Mouse (Mus musculus) kidney, postnatal 14 days (tissue): ENCODE measurements around the gene Wnt5b.
A peak's percentile ranks its signal among the peaks of the same experiment; 100 is the strongest.

Experiments used
- DNase-seq: peaks from one replicate; pipeline ENCODE4 v3.0.0; 2022; ENCODE audit warnings: mixed read lengths

The Wnt5b gene

GRCm38 (mm10) chr6:119543803-119544517 lies at the start of gene Wnt5b:
Wnt5b (minus strand) TSS chr6:119544347.
- DNase-seq: peak; percentile 29

DNA sequence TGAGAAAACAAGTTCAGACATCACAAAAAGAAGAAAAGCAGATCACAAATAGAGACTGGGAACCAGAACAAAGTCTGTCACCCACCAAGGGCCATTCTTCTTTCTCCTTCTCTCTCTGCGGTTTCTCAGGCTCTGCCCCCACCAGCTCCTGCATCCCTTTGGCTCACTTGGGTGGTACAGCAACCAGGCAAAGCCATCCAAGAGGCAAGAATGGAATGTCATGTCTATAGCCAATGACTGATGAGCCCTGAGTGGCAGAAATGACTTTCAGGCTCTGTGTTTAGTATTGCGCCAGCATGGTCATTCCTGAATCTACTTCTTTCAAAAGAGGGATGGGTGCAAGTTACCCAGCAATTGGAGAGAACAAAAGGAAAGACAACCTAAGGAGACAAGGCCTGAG lies 46.7 kb upstream of the Wnt5b start:
- no peak for DNase-seq

DNA sequence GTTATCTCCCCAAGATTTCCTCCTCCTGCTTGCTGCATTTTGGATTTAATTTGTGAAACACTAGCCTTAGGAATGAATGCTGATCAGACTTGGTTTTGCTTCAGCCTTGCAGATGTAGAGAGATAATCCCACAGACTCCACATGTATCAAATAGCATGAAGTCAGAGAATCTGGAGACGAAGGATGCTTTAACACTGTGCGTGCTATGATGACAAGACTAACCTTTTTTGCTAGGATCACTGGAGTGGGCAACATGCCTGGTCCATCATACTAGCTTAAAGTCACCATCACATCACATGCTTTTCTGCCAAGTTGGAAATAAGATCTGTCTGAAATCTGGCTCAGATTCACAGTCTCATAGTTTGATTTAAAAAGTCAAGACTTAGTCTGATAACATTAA lies 43.8 kb upstream of the Wnt5b start:
- no peak for DNase-seq

GRCm38 (mm10) chr6:119587454-119587853 lies 43.3 kb upstream of the Wnt5b start:
- DNase-seq: no peak

GRCm38 (mm10) chr6:119585652-119586375 lies 41.7 kb upstream of the Wnt5b start:
- DNase-seq: no peak

DNA sequence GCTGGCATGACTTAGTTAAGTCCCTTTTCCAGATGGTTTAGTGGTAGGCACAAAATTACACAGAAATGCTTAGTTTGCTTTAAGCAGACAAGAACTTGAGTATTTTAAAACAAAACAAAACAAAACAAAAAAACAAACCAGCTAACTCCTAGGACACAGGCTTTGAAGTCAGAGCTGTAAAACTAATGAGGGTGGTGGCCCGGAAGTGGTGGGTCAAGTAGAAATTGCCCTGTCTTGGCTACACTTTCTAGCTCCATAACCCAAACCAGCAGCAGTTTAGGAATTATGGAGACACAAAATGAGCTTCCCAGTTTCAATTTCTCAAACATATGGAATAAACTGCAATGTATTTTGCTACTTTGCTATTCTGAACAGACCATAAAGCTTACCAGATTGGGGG lies 39.9 kb upstream of the Wnt5b start:
- DNase-seq: peak; percentile 61

GRCm38 (mm10) chr6:119583165-119583564 lies 39.0 kb upstream of the Wnt5b start:
- DNase-seq: no peak

GRCm38 (mm10) chr6:119576706-119577105 lies 32.6 kb upstream of the Wnt5b start:
- no peak for DNase-seq

- DNase-seq: no peak
Measured at GRCm38 (mm10) chr6:119575331-119575730, 31.2 kb upstream of the Wnt5b start.

DNA sequence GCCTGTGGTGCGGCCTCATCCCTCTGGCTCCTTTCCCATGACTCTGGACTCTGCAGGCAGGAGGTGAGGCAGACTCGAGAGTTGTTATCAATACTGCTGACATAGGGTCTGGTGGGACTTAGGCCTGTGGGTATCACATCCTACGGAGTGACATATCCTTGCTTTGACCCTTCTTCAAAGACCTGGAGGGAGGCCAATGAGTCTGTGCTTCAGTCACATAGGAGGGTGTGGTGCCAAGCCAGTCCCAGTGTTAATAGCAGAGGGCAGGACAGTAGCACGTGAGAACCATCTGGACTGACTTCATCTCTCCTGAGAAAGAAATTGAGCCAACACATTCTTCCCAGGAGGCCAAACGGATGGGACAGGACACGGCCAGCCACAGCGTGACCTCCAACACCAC lies 28.1 kb upstream of the Wnt5b start:
- no peak for DNase-seq

GRCm38 (mm10) chr6:119570797-119571196 lies 26.6 kb upstream of the Wnt5b start:
- DNase-seq: no peak

- no peak for DNase-seq
Measured at GRCm38 (mm10) chr6:119568339-119568738, 24.2 kb upstream of the Wnt5b start.

DNA sequence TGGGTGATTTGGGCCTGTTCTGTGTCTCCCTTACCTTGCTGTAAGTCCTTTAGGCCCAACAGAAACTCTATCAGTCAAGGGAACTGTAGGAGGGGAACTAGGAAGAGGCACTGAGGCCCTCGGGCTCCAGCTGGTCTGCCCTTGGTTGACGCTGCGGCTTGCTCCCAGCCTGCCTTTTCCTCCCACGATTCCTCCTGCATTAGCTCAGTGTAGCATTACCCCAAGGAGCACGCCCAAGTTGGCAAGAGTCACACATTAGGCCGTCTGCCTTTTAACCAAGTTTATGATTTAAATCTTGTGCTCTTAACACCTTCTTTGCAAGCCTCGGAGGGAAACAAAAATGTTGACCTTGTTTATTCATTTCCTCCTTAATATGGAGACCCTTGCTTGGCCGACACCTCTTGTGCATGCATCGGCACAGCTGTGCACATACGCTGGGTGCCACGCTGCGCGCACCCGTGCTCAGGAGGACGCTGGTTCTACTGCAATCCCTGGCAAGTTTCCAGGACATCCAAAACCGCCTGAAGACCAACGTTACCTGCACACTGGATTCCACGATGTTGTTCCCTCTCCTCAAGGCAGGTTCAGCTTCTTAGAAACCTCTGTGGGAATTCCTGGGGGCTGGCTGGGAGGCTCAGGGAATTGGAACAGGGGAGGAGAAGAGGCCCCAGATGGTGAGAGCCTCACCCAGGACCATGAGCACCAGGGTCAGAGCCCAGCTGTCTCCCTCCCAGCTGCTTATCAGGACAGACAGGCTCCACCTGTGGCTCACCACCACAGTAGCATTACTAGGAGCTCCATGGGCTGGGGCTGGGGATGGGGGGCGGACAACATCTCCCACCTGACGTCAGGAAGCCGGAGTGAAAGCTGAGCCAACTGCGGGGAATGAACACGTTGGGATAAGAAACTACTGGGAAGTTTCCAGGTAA lies 21.6 kb upstream of the Wnt5b start:
- DNase-seq: peak; percentile 29

DNA sequence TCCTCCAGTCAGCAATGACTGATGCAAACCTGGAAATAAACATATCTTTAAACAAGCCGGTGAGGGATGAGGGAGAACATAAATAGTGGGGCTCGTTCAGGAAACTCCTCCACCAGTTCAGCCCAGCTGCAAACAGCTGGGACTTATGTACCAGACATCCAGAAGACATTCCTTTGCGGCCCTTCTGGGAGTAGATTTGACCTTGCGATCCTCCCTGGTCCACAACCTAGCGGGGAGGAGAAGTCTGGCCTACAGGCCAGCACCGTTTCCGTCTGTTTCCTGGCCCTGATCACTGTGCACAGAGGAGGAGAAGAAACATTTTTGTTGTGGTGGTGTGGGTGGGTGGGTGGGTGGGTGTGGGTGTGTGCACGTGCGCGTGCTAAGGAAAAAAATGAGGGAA lies 18.4 kb upstream of the Wnt5b start:
- peak; percentile 47 for DNase-seq

GRCm38 (mm10) chr6:119558855-119559254 lies 14.7 kb upstream of the Wnt5b start:
- no peak for DNase-seq

- no peak for DNase-seq
Measured at GRCm38 (mm10) chr6:119554439-119554838, 10.3 kb upstream of the Wnt5b start.

- no peak for DNase-seq
Measured at GRCm38 (mm10) chr6:119544518-119544864, 344 bp upstream of the Wnt5b start.

DNA sequence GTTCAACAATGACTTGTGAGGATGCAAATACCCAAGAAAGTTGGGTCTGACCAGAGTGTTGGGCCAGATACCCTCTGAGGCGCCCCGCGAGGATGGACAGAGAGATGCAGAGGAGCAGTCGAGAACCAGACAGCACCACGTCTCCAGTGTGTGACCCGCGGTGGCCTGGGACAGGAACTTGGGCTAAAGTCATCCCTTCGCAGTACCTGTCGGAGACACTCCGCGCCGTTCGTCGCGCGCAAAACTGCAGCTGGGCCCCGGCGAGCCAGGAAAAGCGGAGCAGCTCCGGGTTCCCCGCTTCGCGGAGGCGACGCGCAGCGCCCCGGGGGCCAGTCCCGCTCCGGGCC lies 718 bp downstream of the Wnt5b start:
- peak; percentile 18 for DNase-seq

DNA sequence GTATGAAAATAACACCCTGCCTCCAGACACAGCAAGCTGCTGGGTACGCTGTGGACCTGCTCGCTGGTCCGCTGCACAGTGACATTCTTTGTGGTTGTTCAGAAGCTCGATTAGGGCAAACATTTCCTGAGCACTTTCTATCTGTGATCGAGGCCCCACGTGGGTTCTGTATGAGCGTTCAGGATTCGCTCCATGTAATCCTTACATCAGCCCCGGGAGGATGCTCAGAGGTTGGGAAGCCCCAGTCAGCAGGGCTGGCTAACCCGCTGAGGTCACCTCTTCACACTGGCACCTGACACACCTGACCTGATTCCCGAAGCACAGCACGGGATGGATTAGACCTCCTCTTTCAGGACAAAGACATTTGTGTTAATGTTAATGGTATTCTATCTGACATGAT lies 8.3 kb downstream of the Wnt5b start:
- DNase-seq: no peak

DNA sequence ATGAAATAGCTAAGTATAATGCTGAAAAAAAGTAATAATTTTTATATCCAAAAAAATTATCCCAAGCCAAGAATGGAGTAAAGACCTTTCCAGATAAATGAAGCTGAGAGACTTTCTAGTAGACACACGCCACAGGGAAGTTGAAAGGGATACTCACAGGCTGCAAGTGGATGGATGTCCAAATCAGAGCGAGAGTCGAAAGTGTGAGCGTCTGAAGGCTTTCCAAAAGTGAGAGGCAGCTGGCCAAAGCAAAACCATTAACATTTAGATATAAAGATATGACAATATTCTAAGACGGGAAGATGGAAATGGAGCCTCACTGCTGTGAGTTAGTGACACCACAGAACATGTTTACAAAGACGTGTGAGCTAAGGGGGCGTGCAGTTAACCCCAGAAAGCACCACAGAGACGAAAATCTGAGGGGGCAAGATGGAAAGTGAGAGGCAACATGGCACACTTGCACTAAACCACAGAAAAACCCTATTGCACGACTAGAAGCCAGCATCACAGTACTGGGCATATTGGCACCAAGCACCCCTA lies 10.9 kb downstream of the Wnt5b start:
- no peak for DNase-seq

DNA sequence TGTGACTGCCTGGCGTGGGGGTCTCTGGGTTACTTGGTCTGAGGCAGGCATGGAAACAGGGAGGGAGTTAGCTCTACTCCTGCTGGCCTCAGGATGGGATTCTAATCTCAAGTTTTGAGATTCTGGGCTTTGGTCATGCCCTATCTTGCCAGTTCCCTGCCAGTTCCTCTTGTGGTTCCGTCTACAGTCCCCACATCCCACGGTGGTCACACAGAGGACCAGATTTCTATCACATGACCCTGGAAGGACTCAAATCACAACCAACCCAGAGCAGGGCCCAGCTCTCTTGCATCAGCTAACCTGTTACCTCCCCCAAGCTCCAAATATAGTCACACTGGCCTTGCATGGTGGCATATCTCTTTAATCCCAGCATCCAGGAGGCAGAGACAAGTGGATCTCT lies 14.5 kb downstream of the Wnt5b start:
- DNase-seq: no peak

- DNase-seq: no peak
Measured at GRCm38 (mm10) chr6:119526498-119526897, 17.6 kb downstream of the Wnt5b start.

DNA sequence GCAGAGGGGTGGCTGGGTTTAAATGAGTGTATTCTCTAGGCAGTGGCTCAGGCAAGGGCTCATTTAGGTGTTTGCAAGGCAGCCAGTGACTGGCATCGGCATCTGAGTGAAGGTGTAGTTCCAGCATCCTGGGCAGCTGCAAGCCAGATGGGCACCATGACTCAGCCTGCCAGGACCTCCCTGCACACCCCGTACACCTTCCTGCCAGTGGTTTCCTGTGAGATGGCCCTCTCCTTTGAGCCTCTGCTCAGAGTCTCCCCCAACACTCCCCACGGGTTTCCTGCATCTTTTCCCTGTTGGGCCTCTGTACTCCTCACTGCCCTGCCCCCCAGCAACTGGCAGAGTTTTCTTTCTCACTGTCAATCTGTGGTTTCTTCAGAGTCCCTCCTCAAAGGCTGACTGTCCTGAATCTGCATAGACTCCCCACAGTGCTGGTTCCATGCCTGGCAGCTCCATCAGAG lies 22.2 kb downstream of the Wnt5b start:
- no peak for DNase-seq
